Mouse (Mus musculus): ENCODE results near the gene Hace1. TPM values are rescaled to one million over a fixed set of nuclear protein-coding genes. Genes with fewer than 3 reads are reported as not detected.
"Not testable (repeated sequence)": the region's sequence is repeated elsewhere in the genome, so short reads cannot be mapped to it uniquely, and the experiment has no call there.

Gene Hace1
- 1 to 10 TPM; 5.4 to 6.2 TPM for polyA plus RNA-seq (2017; shearing (Covaris generic))

DNA sequence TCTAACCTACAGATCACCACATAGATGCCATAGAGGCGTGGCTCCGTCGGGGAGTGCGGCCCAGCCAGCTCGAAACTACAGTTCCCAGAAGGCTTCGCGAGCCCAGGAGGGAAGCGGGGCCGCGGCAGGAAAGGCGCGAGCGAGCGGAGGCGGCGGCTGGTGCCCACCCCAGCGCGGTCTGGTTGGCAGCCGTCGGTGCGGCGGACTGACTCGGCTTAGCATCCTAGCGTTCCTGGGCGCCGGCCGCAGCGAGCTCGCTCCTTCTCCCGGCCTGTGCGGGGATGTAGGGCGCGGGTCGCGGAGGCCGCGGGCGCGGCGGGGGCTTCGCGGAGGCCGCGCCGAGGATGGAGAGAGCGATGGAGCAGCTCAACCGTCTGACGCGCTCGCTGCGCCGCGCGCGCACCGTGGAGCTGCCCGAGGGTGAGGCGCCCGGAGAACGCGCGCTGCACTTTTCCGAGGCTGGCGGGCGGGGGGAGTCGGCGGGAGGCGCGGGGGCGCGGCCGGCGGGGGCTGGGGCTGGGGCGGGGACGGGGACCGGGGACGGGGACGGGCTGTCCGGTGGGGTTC, at the start of gene Hace1:
Gene Hace1, plus strand, starts transcription at position 99 of the 567 bp plus-strand sequence.
- peak; percentile 95 for ATAC-seq

DNA sequence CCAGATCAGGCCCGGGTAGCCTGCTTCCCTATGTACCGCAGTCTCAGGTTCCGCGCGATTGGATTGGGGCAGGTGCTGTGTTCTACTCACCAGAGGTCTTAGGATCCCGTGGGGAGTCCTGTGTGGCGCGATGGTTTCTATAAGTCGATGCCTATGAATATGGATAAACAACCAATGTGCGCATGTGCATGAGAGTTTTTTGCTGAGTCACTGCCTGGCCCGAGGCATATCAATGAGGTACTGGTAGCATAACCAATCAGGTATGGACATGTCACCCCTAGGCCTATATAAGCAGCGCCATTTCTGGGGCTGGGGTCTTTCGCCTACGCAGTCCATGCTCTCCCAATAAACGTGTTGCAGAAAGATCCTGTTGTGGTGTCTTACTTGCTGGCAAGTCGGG, 40.3 kb upstream of the Hace1 start:
- ATAC-seq = not testable (repeated sequence)

DNA sequence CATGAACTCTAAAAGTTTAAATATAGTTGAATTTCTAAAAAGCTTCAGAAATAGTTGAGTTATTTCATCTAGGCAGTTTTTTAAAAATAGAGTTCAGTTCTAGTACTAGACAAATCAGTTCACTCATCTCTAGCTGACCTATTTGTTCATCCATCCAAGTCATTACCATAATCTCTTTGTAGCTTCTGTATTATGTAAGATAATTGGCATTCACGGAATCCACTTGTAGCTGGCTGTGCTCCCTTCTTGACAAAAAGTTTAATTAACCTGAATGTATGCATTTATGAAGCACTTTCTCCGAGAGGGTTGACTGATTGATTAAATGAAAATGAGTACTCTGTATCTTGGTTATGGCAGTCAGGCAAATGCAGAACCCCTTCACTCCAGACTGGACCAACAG, 34.9 kb upstream of the Hace1 start:
- ATAC-seq = no peak

DNA sequence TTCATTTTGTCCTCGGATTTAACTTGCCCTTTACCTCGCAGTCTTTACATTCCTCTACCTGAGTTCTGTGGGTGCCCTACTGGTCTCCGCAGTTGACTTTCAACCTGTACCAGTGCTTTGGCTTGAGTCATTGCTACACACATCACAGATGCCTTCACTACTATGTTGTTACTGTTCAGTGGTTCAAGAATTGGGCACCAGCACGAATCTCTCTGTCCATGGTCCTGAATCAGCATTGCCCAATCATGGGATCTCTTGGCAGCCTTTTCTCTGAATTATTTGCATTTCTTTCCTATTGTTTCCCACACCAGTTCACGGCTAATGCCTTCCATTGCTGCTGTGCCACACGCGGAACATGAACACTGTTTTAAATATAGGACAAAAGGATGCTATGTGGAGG, 30.8 kb upstream of the Hace1 start:
- no peak for ATAC-seq

DNA sequence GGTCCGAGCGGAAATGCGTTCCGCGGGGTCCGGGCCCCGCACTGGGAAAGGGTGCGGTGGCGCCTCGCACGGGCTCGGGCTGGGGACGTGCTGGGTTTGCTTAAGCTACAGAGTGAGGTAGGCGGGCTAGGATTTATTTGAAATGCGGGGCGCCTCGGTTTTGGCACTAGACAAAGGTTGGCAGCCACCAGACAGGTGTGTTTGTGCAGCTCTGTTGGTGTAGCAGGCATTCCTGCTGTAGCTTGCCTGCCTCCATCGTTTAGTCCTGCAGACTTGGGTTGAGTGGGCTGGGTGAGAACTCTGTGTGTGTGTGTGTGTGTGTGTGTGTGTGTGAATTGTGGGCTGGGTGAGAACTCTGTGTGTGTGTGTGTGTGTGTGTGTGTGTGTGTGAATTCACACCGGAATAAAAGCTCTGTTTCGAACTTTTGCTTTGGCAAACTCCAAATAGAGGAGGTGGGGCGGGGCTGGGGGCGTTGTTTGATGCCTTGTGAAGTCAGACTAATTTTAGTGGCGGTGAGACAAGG, 731 bp downstream of the Hace1 start:
- ATAC-seq = peak; percentile 33

DNA sequence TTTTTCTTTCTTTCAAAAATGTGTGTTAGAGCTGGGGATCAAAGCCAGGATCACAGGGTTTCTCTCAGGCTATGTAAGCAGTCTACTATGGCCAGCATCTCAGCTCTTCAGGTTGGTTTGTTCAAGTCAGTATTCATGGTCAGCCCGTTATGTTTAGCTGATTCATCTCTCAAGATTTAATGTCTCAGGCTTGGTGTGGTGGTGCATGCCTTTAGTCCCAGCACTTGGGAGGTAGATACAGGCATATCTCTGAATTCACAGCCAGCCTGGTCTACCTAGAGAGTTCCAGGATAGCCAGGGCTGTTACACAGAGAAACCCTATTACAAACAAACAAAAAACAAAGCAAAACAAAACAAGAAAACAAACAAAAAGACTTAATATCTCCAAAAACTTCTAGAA, 5.7 kb downstream of the Hace1 start:
- ATAC-seq = no peak

DNA sequence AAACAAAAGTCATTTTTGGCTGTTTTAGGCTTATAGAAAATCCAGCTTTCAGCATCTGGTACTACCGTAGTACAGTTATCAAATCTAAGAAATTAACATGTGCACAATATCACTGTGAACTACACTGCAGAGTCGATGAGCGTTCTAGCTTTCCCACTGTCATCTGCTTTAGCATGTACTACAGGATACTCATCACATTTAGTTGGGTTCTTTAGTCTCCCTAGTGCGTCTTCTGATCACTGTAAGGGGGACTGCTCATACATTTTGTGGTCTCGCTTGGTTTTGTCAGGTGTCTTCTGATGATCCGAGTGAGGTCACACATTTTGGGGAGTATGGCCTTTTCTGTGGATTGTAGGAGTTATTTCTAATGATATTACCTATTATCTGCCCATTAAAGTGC, 6.2 kb downstream of the Hace1 start:
- no peak for ATAC-seq

DNA sequence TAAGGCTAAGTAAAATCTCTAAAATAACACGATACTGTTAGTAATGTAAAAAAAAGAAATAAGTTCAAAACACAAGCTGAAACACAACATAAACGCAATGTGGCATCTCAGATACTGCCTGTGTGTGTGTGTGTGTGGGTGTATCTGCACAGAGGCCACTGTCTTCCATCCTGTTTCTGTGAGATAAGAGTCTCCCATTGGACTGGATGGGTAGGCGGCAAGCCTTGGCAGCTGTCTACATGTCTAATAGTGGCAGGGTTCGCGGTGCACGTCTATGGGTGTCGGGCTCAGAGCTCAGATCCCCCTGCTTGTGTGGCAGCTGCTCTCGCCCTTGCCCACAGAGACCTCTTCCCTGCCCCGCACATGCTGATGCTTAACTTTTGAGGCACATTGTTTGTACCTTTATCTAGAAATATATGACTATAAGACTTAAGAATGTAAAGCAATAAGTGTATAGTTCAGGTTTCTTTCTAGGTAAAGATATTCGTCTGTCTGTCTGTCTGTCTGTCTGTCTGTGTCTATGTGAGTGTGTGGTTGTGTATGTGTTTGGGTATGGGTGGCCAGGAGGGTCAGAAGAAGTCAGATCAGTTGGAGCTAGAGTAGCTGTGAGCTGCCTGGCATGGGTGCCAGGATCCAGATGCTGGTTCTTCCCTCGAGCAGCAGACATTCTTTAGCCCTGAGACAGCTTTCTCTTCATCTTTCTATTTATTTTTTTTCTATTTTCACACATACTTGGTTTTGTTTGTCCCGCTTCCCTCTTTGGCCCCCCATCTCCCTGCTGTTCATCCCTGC, 6.9 kb downstream of the Hace1 start:
- ATAC-seq = no peak

DNA sequence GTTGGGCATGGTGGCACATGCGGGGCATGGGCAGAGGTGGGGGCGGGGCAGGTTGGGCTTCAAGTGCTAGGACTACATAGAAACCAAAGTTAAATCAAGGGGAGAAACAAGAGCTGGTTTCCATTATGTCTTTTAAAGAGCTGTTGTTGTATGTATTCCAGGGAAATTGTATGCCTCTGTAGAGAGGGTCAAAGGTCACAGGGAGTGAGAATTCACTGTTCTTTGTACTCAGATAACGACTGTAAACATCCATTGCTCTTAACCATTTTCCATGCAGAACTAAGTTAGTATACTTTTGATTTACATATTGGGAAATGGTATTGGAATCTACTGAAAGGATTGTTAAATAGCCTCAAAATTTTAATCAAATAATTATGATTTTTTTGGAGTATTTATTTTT, 28.2 kb downstream of the Hace1 start:
- ATAC-seq = no peak

DNA sequence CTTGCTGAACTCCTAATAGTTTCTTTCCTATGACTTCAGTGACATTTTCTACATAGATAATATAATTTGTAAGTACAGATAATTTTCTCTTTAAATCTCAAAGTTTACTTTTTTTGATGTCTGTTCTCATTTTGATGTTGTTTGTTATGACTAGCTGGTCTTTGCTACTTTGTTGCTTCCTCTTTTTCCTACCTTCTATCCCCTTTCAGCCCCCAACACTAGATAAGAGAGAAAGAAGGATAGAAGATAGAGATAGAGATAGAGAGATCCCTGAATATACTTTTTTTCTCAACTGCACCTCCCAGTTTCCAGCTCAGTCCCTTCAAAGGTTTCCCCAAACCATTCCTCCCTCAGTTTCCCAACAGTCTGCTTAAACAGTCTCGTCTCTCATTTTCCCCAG, 33.1 kb downstream of the Hace1 start:
- ATAC-seq = no peak

DNA sequence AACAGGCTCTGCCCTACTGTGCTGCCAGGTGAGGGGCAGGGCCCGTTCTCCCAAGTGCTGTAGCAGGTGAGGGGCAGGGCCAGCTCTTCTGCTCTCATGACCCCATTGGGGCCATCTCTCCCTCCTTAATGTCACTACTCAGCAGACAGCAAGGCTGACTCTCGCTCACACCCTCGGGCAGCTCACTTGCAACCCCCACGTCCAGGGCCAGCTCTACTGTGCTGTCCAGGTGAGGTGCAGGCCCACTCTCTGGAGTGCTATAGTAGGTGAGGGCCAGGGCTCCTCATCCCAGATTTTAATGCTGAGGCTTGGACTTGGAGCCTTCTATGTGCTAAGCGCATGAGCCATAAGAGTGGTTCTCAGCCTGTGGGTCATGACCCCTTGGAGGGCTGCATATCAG, 38.4 kb downstream of the Hace1 start:
- ATAC-seq = no peak

DNA sequence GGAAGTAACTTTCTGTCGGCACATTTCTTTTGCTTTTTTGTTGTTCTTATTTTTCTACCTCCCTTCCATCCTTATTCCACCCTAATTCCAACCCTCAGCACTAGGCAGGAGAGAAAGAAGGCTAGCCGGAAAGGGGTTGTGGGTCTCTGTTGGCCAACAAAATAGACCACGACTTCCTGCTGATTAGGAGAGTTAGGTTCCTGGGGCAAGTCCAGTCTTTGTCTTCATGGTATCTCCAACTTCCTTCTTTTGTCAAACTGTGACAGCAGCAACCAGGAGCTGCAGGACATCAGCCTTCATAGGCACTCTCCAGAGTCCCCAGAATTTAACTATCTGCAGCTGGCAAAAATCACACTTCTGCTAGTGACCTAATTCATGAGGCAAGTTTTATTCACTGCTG, 41.4 kb downstream of the Hace1 start:
- ATAC-seq = no peak

DNA sequence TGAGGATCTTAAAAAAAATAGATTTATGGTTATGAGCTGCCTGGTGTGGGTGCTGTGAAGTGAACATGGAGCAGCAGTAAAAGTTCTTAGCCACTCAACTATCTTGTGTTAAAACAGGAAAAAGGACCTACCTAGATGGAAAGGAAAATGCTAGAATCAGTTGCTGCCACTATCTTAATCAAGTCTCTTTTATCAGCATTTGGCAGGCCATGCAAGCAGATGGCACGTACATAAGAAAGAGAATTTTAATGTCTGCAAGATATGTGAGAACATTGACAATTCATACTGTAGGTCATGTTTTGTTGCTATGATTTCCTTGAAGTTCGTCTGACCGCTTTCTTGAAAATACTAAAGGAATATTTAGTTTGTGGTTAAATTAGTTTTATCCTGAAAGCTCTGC, 54.4 kb downstream of the Hace1 start:
- no peak for ATAC-seq

DNA sequence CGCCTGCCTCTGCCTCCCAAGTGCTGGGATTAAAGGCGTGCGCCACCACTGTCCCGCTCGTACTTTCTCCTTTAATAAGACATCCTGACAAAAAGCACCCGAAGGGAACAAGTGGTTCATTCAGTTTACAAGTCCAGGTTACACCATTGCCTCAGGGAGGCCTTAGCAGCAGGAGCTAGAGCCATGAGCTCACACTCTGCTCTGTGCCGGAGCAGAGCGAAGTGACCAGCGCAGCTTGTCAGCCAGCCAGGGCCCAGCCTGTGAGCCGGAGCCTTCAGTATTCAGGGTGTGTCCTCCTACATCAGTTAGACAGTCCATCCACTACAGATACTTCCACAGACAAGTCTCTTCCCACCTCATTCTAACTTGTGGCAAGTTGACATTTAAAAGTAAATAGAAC, 55.0 kb downstream of the Hace1 start:
- no peak for ATAC-seq

DNA sequence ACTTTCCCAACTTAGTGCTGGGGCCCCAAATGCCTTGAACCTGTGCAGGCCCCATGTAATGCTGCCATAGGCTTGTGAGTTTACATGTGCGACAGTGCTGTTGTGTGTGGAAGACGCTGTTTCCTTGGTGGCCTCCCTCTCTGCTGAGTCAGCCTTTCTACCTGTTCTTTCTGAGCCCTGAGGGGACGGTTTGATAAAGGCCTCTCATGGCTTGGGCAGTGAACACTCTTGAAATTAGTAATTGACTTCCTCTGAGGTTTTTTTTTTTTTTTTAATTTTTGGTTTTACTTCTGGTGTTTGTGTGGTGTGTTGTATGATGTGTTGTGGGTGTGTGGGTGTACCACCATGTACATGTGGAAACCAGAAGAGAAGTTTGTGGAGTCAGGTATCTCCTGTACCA, 57.6 kb downstream of the Hace1 start:
- ATAC-seq = peak; percentile 73

DNA sequence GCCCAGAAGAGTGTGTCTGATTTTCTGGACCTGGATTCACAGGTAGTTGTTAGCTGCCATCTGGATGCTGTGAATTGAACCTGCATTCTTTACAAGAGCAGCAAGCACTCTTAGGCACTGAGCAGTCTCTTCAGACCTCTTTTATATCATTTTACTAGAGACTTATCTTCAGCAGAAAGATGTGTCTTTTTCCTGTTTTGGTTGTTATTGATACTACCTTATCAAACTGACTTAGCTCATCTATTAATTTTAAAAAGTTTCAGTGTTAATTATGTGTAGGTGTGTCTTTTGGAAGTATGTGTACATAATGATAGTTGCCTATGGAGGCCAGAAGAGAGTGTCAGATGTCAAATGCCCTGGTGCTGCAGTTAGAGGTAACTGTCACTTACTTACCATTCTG, 62.1 kb downstream of the Hace1 start:
- no peak for ATAC-seq

DNA sequence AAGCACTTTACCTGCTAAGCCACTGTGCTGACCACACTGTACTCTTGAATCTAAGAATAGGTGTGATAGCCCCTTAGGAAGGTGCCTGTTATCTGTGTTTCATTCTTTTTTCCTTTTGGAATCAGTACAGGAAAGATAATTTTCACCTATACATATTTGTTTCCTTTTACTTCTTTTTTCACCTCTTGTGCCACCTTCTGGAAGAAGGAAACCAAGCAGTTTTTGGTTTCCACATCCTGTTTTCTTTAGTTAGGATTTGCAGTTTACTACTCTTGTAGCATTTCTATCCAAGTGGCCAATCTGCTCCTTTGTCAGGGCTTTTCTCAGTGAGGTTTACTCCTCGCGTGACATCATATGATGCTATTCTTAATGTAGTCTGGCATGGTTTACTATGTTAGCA, 76.4 kb downstream of the Hace1 start:
- ATAC-seq = no peak

DNA sequence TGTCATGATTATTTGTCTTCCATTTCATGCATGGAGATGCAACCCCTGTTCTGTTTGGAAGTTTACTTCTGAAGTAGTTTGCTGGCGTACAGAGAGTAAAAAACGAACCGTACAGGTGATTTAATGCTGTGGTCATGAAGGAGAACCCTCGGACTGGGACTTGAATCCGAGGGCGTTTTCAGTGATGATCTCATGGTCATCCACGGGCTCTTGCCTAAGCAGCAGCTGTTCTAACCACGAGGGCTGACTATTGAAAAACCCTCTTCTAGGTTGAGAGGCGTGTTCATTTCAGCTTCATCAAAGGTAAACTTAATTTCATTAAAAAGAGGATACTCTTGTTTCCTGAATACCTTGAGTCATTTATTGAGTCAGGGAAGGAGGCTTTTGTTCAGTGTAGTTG, 84.4 kb downstream of the Hace1 start:
- no peak for ATAC-seq

DNA sequence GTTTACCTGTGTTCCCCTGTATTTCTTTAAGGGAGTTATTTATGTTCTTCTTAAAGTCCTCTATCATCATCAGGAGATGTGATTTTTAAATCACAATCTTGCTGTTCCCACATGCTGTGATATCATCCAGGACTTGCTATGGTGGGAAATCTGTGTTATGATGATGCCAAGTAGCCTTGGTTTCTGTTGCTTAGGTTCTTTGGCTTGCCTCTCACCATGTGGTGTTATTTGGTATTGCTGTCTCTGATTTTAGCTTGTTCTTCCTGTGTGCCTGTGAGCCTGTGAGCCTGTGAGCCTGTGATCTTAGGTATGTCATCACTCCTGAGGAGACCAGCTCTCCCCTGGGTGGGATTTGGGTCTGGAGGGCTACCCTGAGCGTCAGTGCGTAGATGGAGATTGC, 90.6 kb downstream of the Hace1 start:
- ATAC-seq = no peak

DNA sequence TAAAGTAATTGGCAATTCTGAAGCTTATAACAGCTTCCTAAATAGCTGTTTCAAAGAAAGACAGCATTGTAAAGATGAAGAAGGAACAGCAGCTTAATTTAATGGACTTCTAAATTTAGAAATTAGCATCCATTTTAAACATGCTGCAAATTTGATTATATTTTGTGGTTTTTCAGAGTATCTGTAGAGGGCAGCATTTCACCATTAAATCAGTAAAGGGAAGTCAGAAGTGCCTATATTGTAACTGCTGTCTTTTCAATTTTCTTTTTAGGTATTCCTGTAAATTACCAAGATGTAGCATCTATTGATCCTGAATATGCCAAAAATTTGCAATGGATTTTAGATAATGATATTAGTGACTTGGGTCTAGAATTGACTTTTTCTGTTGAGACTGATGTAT, 99.2 kb downstream of the Hace1 start:
- peak; percentile 39 for ATAC-seq

DNA sequence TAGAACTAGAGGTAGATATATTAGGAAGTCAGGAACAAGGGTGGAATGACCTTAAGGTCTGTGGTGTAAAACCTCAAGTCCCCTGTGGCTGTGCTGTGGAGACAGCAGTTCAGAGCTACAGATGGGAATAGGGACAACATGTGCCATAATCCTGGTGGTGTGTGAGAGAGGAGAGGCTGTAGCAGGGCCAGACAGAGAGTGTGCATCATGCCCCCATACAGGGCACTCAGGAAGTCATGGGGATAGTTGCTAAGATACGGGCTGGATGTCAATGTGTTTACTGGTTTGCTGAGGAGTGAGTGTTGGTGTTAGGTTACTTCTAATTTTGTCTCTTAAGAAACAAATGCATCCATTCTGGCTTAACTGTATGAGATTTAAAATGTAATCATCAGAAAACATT, 108.6 kb downstream of the Hace1 start:
- no peak for ATAC-seq

DNA sequence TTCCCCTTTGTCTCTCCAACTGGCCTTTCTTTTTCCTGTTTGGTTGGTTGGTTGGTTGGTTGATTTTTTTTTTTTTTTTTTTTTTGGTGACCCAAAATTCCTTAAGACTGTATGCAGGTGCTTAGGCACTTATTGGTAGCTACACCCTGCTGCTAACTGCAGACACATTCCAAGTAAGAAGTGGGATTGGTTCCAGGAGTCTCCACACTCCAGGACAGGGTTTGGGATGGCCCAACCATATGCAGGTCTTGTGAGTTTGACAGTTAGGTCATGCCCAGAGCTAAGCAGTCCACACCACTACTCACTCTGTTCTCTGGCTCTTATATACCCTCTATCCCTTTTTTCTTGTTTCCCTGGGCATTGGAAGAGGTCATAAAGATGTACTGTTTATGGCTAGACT, 117.3 kb downstream of the Hace1 start:
- ATAC-seq = no peak

DNA sequence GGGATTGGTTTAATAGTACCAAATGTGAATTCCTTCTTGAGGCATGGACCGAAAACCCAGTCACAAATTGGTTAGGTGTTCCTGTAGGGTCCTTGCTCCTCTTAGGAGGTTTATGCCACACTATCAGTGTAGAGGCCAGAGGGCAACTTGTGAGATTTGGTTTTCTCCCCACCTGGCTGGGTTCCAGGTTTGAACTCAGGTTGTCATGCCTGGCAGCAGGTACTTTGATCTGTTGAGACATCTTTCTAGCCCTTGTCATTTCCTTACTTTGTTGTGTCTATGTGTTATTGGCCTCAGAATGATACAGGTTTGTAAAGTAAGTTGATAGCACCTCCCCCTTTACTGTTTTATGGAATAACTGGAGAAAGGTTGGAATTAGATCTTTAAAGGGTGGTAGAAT, 117.9 kb downstream of the Hace1 start:
- no peak for ATAC-seq

DNA sequence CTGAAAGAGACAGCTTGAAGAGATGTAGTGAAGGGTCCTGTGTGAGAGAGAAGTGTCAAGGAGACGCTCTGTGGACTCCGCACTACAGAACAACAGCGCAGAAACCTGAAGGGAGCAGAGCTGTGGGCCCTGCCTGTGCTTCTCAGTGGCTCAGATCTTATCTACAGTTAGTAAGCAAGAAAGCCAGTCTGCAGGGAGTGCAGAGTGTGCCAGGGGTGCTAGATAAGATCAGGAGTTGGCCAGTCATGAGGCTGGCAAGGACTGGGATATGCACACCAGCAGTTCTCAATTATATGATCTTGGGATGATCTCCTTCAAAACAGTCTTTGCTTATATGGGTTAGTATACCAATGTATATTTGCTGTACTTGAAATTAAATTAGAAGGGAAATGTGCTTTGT, 121.3 kb downstream of the Hace1 start:
- ATAC-seq = no peak

DNA sequence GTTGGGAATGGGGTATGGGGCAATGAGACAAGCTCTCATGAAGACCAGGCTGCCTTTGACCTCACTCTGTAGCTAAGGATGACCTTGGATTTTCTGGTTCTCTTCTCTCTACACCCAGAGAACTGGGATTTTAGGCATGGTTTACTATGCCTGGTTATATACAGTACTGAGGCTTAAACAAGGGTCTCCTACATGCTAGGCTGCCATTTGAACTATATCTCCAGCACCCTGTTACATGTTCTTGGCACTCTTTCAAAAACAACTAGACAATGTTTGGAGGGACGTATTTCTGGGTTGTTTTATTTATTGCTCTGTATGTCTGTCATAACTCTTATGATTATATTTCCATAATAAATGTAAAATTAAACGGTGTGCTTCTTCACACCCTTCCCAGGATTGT, 129.2 kb downstream of the Hace1 start:
- ATAC-seq = no peak
